Mouse (Mus musculus) liver, embryonic 11.5 days (tissue): ENCODE measurements around the gene Plce1. TPM values are rescaled to one million over a fixed set of nuclear protein-coding genes. Genes with fewer than 3 reads are reported as not detected.

Experiments used
- ATAC-seq: fragments of 200-750 bp; cut with Nextera tagmentation; replicated peaks from 2 replicates; pipeline ENCODE4 v1.8.0; 2017; ENCODE audit warnings: moderate number of reproducible peaks, mild to moderate bottlenecking, moderate TSS enrichment, moderate library complexity; ENCODE audit not compliant: low FRiP score
- DNase-seq: peaks from one replicate; pipeline ENCODE4 v3.0.0-alpha.2; 2017; ENCODE audit warnings: low spot score
- H3K27ac ChIP-seq: fragments of 300-500 bp; sonication (generic); 2 replicates; pipeline ENCODE4 v1.5.1; 2014; ENCODE audit warnings: mild to moderate bottlenecking, low read depth, low read length, control low read depth
- H3K27me3 ChIP-seq: fragments of 300-500 bp; sonication (generic); replicated peaks from 2 replicates; pipeline ENCODE4 v1.6.1; 2014; ENCODE audit warnings: low read length, mixed read lengths; ENCODE audit not compliant: control insufficient read depth, insufficient read depth
- H3K36me3 ChIP-seq: fragments of 300-500 bp; sonication (generic); 2 replicates; pipeline ENCODE4 v1.6.1; 2014; ENCODE audit warnings: mild to moderate bottlenecking, low read length, moderate library complexity, mixed read lengths; ENCODE audit not compliant: control insufficient read depth, insufficient read depth
- H3K4me1 ChIP-seq: fragments of 300-500 bp; sonication (generic); replicated peaks from 2 replicates; pipeline ENCODE4 v1.6.1; 2014; ENCODE audit warnings: low read length, mixed read lengths; ENCODE audit not compliant: control insufficient read depth, insufficient read depth
- H3K4me2 ChIP-seq: fragments of 300-500 bp; sonication (generic); 2 replicates; pipeline ENCODE4 v1.6.1; 2014; ENCODE audit warnings: mild to moderate bottlenecking, control low read depth, moderate library complexity
- H3K4me3 ChIP-seq: fragments of 300-500 bp; sonication (generic); 2 replicates; pipeline ENCODE4 v1.5.1; 2014; ENCODE audit warnings: low read depth, low read length, control low read depth
- H3K9ac ChIP-seq: fragments of 300-500 bp; sonication (generic); 2 replicates; pipeline ENCODE4 v1.6.1; 2014; ENCODE audit warnings: low read depth, low read length, control low read depth
- H3K9me3 ChIP-seq: fragments of 300-500 bp; sonication (generic); 2 replicates; pipeline ENCODE4 v1.6.1; 2016; ENCODE audit warnings: low read length, inconsistent platforms, mixed read lengths; ENCODE audit not compliant: control insufficient read depth
- WGBS: fragments of 180-500 bp; shearing (Covaris S2); extraction: QIAGEN DNeasy Blood & Tissue Kit; methylation state at CpG from one replicate; pipeline ENCODE4 v1.1.7; 2014; 5-methylcytosine and 5-hydroxymethylcytosine counted together
- polyA plus RNA-seq: library from polyadenylated mRNA; unstranded; fragments of >200 nt; fragmentation: Nextera tagmentation; extraction: Ambion mirVana; gene quantifications from 2 replicates; pipeline ENCODE4 v1.2.1, GENCODE M21; 2014

The Plce1 gene
- polyA plus RNA-seq, 1 experiment from 2014 or later: 1.1 TPM

GRCm38 (mm10) chr19:38758056-38758455 lies 277.1 kb downstream of the Plce1 start:
- WGBS: 63% methylated on average over 5 of the region's 5 CpGs

GRCm38 (mm10) chr19:38758685-38759472 lies 278.0 kb downstream of the Plce1 start:
- no peaks in the 10 kb centered on the region for H3K4me1 ChIP-seq
- H3K9ac ChIP-seq: no peak overlapping the region
- H3K4me3 ChIP-seq: no peak overlapping the region
- no peak overlapping the region for H3K27ac ChIP-seq
- H3K36me3 ChIP-seq: no peaks in the 10 kb centered on the region
- H3K9me3 ChIP-seq: no peaks in the 10 kb centered on the region
- H3K4me2 ChIP-seq: no peak overlapping the region
- no peaks in the 10 kb centered on the region for H3K27me3 ChIP-seq
- DNase-seq: no peak
- ATAC-seq: no peak
- 71% methylated on average over 7 of the region's 7 CpGs for WGBS

More at GRCm38 (mm10) chr19:38758056-38758455, 277.1 kb downstream of the Plce1 start:
- Histone ChIP-seq H3K9me3 (no peaks in the 10 kb centered on the region), H3K4me2 (no peak overlapping the region), H3K9ac (no peak overlapping the region), H3K27me3 (no peaks in the 10 kb centered on the region), H3K4me3 (no peak overlapping the region), H3K27ac (no peak overlapping the region), H3K4me1 (no peaks in the 10 kb centered on the region), H3K36me3 (no peaks in the 10 kb centered on the region)
- ATAC-seq: no peak
- DNase-seq: no peak

GRCm38 (mm10) chr19:38760441-38760840 lies 279.5 kb downstream of the Plce1 start:
- Histone ChIP-seq H3K36me3 (no peaks in the 10 kb centered on the region), H3K4me3 (no peak overlapping the region), H3K27ac (no peak overlapping the region), H3K4me1 (no peaks in the 10 kb centered on the region), H3K4me2 (no peak overlapping the region), H3K9ac (no peak overlapping the region), H3K9me3 (no peaks in the 10 kb centered on the region), H3K27me3 (no peaks in the 10 kb centered on the region)
- 74% methylated on average over 3 of the region's 3 CpGs for WGBS
- DNase-seq: no peak
- no peak for ATAC-seq

- DNase-seq: no peak
- ATAC-seq: no peak
- no peak overlapping the region for H3K4me2 ChIP-seq
- H3K4me1 ChIP-seq: no peaks in the 10 kb centered on the region
- 83% methylated on average over 2 of the region's 2 CpGs for WGBS
- no peak overlapping the region for H3K9ac ChIP-seq
- no peaks in the 10 kb centered on the region for H3K9me3 ChIP-seq
- no peaks in the 10 kb centered on the region for H3K27me3 ChIP-seq
- H3K36me3 ChIP-seq: no peaks in the 10 kb centered on the region
- no peak overlapping the region for H3K4me3 ChIP-seq
- H3K27ac ChIP-seq: no peak overlapping the region
Observed at GRCm38 (mm10) chr19:38766306-38766705, 285.4 kb downstream of the Plce1 start.

GRCm38 (mm10) chr19:38775548-38775947 lies 294.6 kb downstream of the Plce1 start:
- H3K27me3 ChIP-seq: no peaks in the 10 kb centered on the region
- H3K4me2 ChIP-seq: no peak overlapping the region
- no peaks in the 10 kb centered on the region for H3K36me3 ChIP-seq
- H3K9me3 ChIP-seq: no peaks in the 10 kb centered on the region
- H3K27ac ChIP-seq: no peak overlapping the region
- no peak overlapping the region for H3K9ac ChIP-seq
- no peak overlapping the region for H3K4me3 ChIP-seq
- WGBS: 56% methylated on average over 4 of the region's 4 CpGs
- H3K4me1 ChIP-seq: no peaks in the 10 kb centered on the region
- no peak for ATAC-seq
- no peak for DNase-seq

- H3K4me2 ChIP-seq: no peak overlapping the region
- DNase-seq (no peak), ATAC-seq (no peak)
- H3K27ac ChIP-seq: no peak overlapping the region
- H3K9ac ChIP-seq: no peak overlapping the region
- no peaks in the 10 kb centered on the region for H3K9me3 ChIP-seq
- no peak overlapping the region for H3K4me3 ChIP-seq
- WGBS: 68% methylated on average over 2 of the region's 2 CpGs
- H3K36me3 ChIP-seq: no peaks in the 10 kb centered on the region
- no peaks in the 10 kb centered on the region for H3K27me3 ChIP-seq
- no peaks in the 10 kb centered on the region for H3K4me1 ChIP-seq
Observed at GRCm38 (mm10) chr19:38778805-38779204, 297.9 kb downstream of the Plce1 start.

GRCm38 (mm10) chr19:38783542-38783941 lies 302.6 kb downstream of the Plce1 start:
- DNase-seq: no peak
- Histone ChIP-seq H3K4me1 (no peaks in the 10 kb centered on the region), H3K4me2 (no peak overlapping the region), H3K9me3 (no peaks in the 10 kb centered on the region), H3K27me3 (no peaks in the 10 kb centered on the region), H3K27ac (no peak overlapping the region), H3K9ac (no peak overlapping the region), H3K4me3 (no peak overlapping the region), H3K36me3 (no peaks in the 10 kb centered on the region)
- no peak for ATAC-seq
- WGBS: 80% methylated on average over 9 of the region's 9 CpGs

- ATAC-seq: no peak
- Histone ChIP-seq H3K4me3 (no peak overlapping the region), H3K27ac (no peak overlapping the region), H3K36me3 (peaks cover 17% of the 10 kb centered on the region), H3K4me2 (no peak overlapping the region), H3K9me3 (no peaks in the 10 kb centered on the region), H3K27me3 (no peaks in the 10 kb centered on the region), H3K9ac (no peak overlapping the region), H3K4me1 (no peaks in the 10 kb centered on the region)
- DNase-seq: no peak
- WGBS: 91% methylated on average over 6 of the region's 6 CpGs
Observed at GRCm38 (mm10) chr19:38787756-38788155, 306.8 kb downstream of the Plce1 start.

- ATAC-seq: no peak
- H3K36me3 ChIP-seq: peaks cover 50% of the 10 kb centered on the region
Observed at GRCm38 (mm10) chr19:38793563-38794045, 312.7 kb downstream of the Plce1 start.

More at GRCm38 (mm10) chr19:38793563-38794045, 312.7 kb downstream of the Plce1 start:
- 93% methylated on average over 7 of the region's 7 CpGs for WGBS
- Histone ChIP-seq H3K9ac (no peak overlapping the region), H3K27me3 (no peaks in the 10 kb centered on the region), H3K4me2 (no peak overlapping the region), H3K9me3 (no peaks in the 10 kb centered on the region), H3K4me1 (no peaks in the 10 kb centered on the region), H3K27ac (no peak overlapping the region), H3K4me3 (no peak overlapping the region)
- no peak for DNase-seq
